Mouse (Mus musculus) forebrain, embryonic 12.5 days (tissue): ENCODE data around the gene Gstt3. TPM values are rescaled to one million over a fixed set of nuclear protein-coding genes. Genes with fewer than 3 reads are reported as not detected.

ENCODE experiments used
- ATAC-seq: fragments of 200-750 bp; cut with Nextera tagmentation; 2 replicates; pipeline ENCODE4 v1.8.0; 2017; ENCODE audit warnings: moderate TSS enrichment; ENCODE audit not compliant: low FRiP score
- H3K27ac ChIP-seq: fragments of 300-500 bp; sonication (generic); 2 replicates; pipeline ENCODE4 v1.5.1; 2016; ENCODE audit warnings: mild to moderate bottlenecking
- H3K27me3 ChIP-seq: fragments of 300-500 bp; sonication (generic); 2 replicates; pipeline ENCODE4 v1.6.1; 2016; ENCODE audit warnings: mild to moderate bottlenecking
- H3K36me3 ChIP-seq: fragments of 300-500 bp; sonication (generic); replicated peaks from 2 replicates; pipeline ENCODE4 v1.6.1; 2016; ENCODE audit warnings: mild to moderate bottlenecking
- H3K4me1 ChIP-seq: fragments of 300-500 bp; sonication (generic); 2 replicates; pipeline ENCODE4 v1.6.1; 2016
- H3K4me2 ChIP-seq: fragments of 300-500 bp; sonication (generic); 2 replicates; pipeline ENCODE4 v1.6.1; 2016; ENCODE audit warnings: mild to moderate bottlenecking, moderate library complexity
- H3K4me3 ChIP-seq: fragments of 300-500 bp; sonication (generic); replicated peaks from 2 replicates; pipeline ENCODE4 v1.5.1; 2016; ENCODE audit warnings: mild to moderate bottlenecking
- H3K9ac ChIP-seq: fragments of 300-500 bp; sonication (generic); 2 replicates; pipeline ENCODE4 v1.6.1; 2016; ENCODE audit warnings: mild to moderate bottlenecking
- H3K9me3 ChIP-seq: fragments of 300-500 bp; sonication (generic); 2 replicates; pipeline ENCODE4 v1.6.1; 2016
- WGBS: fragments of 180-500 bp; shearing (Covaris S2); methylation state at CpG from one replicate; pipeline ENCODE4 v1.1.7; 2016; 5-methylcytosine and 5-hydroxymethylcytosine counted together
- polyA plus RNA-seq: library from polyadenylated mRNA; unstranded; fragments of >200 nt; fragmentation: Nextera tagmentation; extraction: Ambion mirVana; gene quantifications from 2 replicates; pipeline ENCODE4 v1.2.1, GENCODE M21; 2016

The Gstt3 gene
- 1.5 and 2.1 TPM in 2 replicates for polyA plus RNA-seq

DNA sequence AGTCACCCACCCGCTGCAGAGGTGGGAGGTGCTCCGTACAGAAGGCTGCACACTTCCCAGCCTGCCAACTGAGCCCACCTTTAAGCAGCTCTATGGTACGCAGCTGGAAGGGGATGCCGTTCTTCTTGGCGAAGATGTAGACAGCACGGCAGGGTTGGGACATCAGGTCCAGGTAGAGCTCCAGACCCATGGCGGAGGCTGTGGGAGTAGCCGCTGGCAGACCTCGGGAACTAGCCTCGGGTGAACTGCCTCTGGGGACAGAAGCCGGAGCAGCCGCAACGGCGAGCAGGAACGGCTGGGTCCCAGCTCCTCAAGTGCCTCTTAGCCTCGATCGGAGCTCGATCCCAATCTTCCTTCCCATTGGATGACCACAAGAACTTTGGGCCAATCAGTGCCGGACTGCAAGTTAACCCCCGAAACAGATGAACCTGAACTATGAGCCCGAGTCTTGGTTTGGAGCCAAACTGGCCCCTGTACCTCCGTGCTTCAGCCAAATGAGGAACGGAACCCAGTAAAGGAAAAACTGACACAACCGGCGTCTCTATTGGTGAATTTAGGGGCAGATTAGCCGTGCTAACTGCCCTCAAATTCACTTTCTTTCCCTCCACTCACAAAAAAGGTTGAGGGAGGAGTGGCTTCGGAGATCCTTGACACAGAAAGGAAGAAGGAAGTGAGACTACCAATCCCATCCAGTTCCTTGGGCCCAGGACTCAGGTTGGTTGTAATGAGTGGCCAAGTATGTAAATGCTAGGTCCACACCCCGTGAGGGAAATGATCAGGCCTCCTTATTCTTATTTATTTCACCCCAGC is at the start of gene Gstt3, which contains the start of gene Gm20441:
Gene Gstt3 (minus strand): TSS at position 646 of the 810 bp plus-strand sequence.
Gene Gm20441 (minus strand): TSS at position 186 of the 810 bp plus-strand sequence.
- Histone ChIP-seq H3K9ac (peak within 1 kb of the TSS; percentile 46), H3K4me2 (peak within 1 kb of the TSS; percentile 72), H3K9me3 (no peaks in the 10 kb centered on the region), H3K27ac (no peak within 1 kb of the TSS), H3K4me3 (peak within 1 kb of the TSS; percentile 36), H3K4me1 (peaks cover 18% of the 10 kb centered on the region), H3K27me3 (peaks cover 59% of the 10 kb centered on the region), H3K36me3 (no peaks in the 10 kb centered on the region)
- no peak; the same call in 1 of the 2 replicates for ATAC-seq
- WGBS = 2% methylated on average over 28 of the region's 28 CpGs

GRCm38 (mm10) chr10:75830275-75830670 is 49.1 kb upstream of the Gstt3 start:
- Histone ChIP-seq H3K9ac (no peak overlapping the region), H3K4me1 (peaks cover 19% of the 10 kb centered on the region), H3K36me3 (no peaks in the 10 kb centered on the region), H3K9me3 (no peaks in the 10 kb centered on the region), H3K4me3 (no peak overlapping the region), H3K27ac (no peak overlapping the region), H3K27me3 (peaks cover 35% of the 10 kb centered on the region), H3K4me2 (no peak overlapping the region)
- ATAC-seq = no peak
- WGBS = 80% methylated on average over 2 of the region's 2 CpGs

- Histone ChIP-seq H3K4me1 (peaks cover 15% of the 10 kb centered on the region), H3K4me3 (no peak overlapping the region), H3K27me3 (peaks cover 30% of the 10 kb centered on the region), H3K9ac (no peak overlapping the region), H3K27ac (no peak overlapping the region), H3K9me3 (no peaks in the 10 kb centered on the region), H3K36me3 (no peaks in the 10 kb centered on the region), H3K4me2 (no peak overlapping the region)
- 88% methylated on average over 2 of the region's 2 CpGs for WGBS
- no peak for ATAC-seq
Measured at GRCm38 (mm10) chr10:75829529-75830274, 48.5 kb upstream of the Gstt3 start.

DNA sequence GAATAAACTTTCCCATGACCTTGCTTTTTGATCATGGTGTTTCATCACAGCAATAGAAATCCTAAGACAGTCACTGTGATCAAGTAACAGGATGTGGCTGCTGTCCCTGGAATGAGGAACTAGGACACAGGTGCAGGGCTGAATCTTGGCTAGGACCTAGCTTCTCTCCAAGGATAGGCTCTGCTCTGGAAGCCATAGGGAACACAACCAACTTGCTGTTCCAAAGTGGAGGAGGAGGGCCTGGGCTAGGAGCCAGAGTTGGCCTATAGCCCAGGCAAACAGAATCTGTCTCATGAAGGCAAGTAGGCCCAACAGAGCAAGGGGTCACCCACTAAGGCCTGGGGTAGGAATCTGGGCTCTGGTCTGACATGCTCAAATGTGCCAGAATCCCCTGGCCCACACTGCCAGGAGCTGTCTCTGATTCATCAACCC is 47.3 kb upstream of the Gstt3 start:
- Histone ChIP-seq H3K9me3 (no peaks in the 10 kb centered on the region), H3K4me2 (no peak overlapping the region), H3K27ac (no peak overlapping the region), H3K4me1 (peaks cover 4% of the 10 kb centered on the region), H3K4me3 (no peak overlapping the region), H3K9ac (no peak overlapping the region), H3K27me3 (peaks cover 18% of the 10 kb centered on the region), H3K36me3 (no peaks in the 10 kb centered on the region)
- no peak for ATAC-seq

DNA sequence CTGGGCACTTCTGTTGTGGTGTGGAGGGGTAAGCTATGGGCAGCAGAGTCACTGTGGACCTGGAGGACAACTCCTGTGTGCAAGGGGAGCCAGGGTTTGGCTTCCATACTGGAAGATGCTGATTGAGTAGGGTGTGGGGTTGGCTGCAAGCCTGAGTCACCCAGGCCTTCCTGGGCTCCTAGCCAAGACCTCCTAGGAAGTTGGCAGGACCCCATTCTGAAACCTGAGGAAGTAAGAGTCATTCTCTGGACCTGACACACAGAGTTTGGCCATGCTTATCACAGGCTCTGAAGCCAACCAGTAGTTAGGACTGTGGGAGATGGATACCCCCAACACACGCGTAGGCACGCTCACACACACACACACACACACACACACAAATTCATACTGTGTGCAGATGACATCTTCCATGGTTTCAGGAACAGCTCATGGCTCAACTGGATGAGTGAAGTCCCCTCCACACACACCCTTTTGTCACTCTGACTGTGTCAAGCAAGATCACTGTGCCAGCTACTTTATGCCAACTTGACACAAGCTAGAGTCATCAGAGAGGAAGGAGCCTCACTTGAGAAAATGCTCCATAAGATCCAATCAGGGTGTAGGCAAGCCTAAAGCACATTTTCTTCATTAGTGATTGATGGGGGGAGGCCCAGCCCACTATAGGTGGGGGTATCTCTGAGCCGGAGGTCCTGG is 46.6 kb upstream of the Gstt3 start:
- Histone ChIP-seq H3K27me3 (peaks cover 11% of the 10 kb centered on the region), H3K36me3 (no peaks in the 10 kb centered on the region), H3K9ac (no peak overlapping the region), H3K4me2 (no peak overlapping the region), H3K4me1 (no peaks in the 10 kb centered on the region), H3K4me3 (no peak overlapping the region), H3K27ac (no peak overlapping the region), H3K9me3 (0 out of 2 replicates have a peak, but pooled peaks cover 3% of the 10 kb centered on the region)
- WGBS = 90% methylated on average over 4 of the region's 4 CpGs
- ATAC-seq = no peak

DNA sequence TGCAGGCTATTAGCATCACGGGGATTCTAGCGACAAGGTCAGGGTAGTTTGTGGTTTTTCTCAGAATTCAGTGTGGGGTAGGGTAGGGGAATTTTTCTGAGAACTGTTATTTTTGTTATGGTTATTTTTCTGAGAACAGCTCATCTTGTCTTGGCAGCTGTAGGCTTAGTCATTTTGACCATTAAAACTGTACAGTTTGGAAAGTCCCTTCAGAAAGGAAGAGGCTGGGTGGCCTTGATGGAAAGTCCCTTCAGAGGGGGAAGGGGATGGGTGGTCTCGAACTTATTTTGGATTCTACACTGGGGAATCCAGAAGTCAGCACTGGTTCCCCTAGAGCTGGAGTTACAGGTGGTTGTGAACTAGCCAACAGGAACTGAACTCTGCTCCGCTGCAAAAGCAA is 43.3 kb upstream of the Gstt3 start:
- Histone ChIP-seq H3K36me3 (no peaks in the 10 kb centered on the region), H3K9ac (no peak overlapping the region), H3K4me3 (no peak overlapping the region), H3K4me2 (no peak overlapping the region), H3K4me1 (no peaks in the 10 kb centered on the region), H3K27ac (no peak overlapping the region), H3K9me3 (0 out of 2 replicates have a peak, but pooled peaks cover 3% of the 10 kb centered on the region), H3K27me3 (no peaks in the 10 kb centered on the region)
- WGBS = 87% methylated on average over 4 of the region's 4 CpGs
- ATAC-seq = no peak

- no peak overlapping the region for H3K27ac ChIP-seq
- H3K36me3 ChIP-seq = no peaks in the 10 kb centered on the region
- 0 out of 2 replicates have a peak, but pooled peaks cover 3% of the 10 kb centered on the region for H3K9me3 ChIP-seq
- H3K4me1 ChIP-seq = no peaks in the 10 kb centered on the region
- no peak overlapping the region for H3K4me2 ChIP-seq
- ATAC-seq = no peak
- H3K4me3 ChIP-seq = no peak overlapping the region
- H3K9ac ChIP-seq = no peak overlapping the region
- no peaks in the 10 kb centered on the region for H3K27me3 ChIP-seq
- 86% methylated on average over 1 of the region's 1 CpGs for WGBS
Measured at GRCm38 (mm10) chr10:75823782-75824181, 42.6 kb upstream of the Gstt3 start.

- ATAC-seq = no peak
- Histone ChIP-seq H3K27ac (no peak within 1 kb of the TSS), H3K36me3 (no peaks in the 10 kb centered on the region), H3K9ac (no peak within 1 kb of the TSS), H3K4me3 (no peak within 1 kb of the TSS), H3K4me2 (no peak within 1 kb of the TSS), H3K27me3 (no peaks in the 10 kb centered on the region), H3K9me3 (0 out of 2 replicates have a peak, but pooled peaks cover 3% of the 10 kb centered on the region), H3K4me1 (no peaks in the 10 kb centered on the region)
- 87% methylated on average over 2 of the region's 2 CpGs for WGBS
Measured at GRCm38 (mm10) chr10:75822443-75822842, 41.2 kb upstream of the Gstt3 start, which contains the start of gene Gstt4. Gene Gstt4 (minus strand): TSS chr10:75822543.

DNA sequence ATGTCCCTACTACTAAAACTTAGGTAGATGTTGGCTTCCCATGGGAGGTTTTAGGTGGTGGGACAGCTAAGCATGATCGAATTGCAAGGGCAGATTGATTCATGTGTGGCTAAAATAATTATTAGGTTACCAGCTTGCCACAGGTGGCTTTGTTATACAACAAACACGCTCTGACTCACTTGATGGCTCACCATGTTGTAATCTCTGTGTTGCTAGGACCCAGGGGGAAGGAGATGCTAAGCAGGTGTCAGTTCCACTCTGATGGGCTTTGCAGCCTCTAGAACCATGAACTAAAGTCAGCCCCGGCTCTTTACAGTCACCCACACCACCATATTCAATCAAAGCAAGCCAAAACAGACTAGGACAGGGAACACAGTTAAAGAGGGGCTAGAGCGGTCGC is 38.7 kb upstream of the Gstt3 start:
- Histone ChIP-seq H3K4me2 (no peak overlapping the region), H3K27me3 (no peaks in the 10 kb centered on the region), H3K27ac (no peak overlapping the region), H3K4me3 (no peak overlapping the region), H3K9me3 (0 out of 2 replicates have a peak, but pooled peaks cover 3% of the 10 kb centered on the region), H3K9ac (no peak overlapping the region), H3K4me1 (no peaks in the 10 kb centered on the region), H3K36me3 (no peaks in the 10 kb centered on the region)
- WGBS = 89% methylated on average over 5 of the region's 5 CpGs
- no peak for ATAC-seq

DNA sequence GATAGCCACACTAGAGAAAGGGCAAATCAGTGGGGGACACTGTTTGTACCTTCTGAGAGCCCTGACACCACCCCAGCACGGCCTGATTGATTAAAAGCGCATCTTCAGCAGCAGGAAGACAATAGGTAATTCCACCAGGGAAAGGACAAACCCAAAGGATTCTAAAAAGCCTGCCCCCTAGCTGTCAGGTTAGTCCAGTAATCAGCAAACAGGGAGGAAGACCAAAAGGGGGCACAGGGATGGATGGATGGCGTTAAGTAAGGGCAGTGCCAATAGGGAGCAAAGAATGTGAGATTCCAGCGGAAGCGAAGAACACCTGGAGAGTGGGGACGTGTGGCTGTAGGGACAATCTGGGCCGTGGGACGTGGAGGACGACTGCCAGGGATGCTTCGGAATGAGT is 37.4 kb upstream of the Gstt3 start:
- ATAC-seq = no peak
- 59% methylated on average over 10 of the region's 10 CpGs for WGBS
- no peak overlapping the region for H3K4me2 ChIP-seq
- H3K9me3 ChIP-seq = 0 out of 2 replicates have a peak, but pooled peaks cover 3% of the 10 kb centered on the region
- H3K9ac ChIP-seq = no peak overlapping the region
- H3K4me3 ChIP-seq = no peak overlapping the region
- no peaks in the 10 kb centered on the region for H3K36me3 ChIP-seq
- no peak overlapping the region for H3K27ac ChIP-seq
- no peaks in the 10 kb centered on the region for H3K27me3 ChIP-seq
- H3K4me1 ChIP-seq = no peaks in the 10 kb centered on the region

DNA sequence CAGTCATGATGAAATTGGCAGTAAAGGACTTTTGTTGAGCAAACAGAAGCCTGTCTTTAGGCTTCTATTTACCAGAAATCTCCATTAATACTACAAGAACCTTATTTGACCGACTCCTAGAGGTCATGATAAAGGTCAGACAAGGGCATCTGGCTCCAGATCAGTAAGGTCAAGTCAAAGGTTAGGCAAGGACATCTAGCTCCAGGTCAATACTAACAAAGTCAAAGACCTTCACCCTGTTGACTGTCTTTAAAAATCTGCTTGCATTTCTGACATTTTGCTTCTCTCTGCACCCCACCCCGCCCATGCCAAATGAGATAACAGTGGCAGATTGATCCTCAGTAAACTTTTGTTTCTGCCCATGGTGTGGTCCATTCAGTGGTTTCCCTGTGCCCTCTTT is 23.0 kb upstream of the Gstt3 start:
- Histone ChIP-seq H3K9ac (no peak overlapping the region), H3K4me3 (no peak overlapping the region), H3K9me3 (0 out of 2 replicates have a peak, but pooled peaks cover 2% of the 10 kb centered on the region), H3K36me3 (no peaks in the 10 kb centered on the region), H3K4me1 (no peaks in the 10 kb centered on the region), H3K4me2 (no peak overlapping the region), H3K27ac (no peak overlapping the region), H3K27me3 (no peaks in the 10 kb centered on the region)
- WGBS = 81% methylated on average over 2 of the region's 2 CpGs
- no peak for ATAC-seq

DNA sequence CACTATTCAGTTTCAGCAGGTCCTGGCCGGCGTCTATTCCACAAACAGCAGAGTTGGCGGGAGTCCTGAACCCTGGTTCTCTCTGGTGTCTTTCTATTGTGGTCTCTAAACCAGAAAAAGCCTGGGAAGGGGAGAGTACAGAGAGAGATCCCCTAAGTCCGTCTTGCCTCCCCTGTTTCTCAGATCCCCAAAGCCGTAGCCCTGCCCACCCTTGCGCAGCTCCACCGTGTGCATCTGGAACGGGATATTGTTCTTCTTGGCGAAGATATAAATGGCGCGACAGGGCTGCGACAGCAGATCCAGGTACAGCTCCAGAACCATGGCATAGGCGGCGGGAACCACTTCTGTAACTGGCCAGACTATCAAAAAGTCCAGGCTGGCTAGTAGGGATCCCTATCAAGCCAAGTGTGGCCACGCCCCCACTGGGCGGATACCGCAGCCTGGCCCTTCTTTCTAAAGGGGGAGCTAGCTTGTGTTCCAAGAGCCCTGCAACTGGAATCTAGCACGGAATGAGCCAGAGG is 17.0 kb upstream of the Gstt3 start, which contains the start of gene Gstt1:
Gene Gstt1 (minus strand): TSS at position 409 of the 521 bp plus-strand sequence.
- Histone ChIP-seq H3K36me3 (no peaks in the 10 kb centered on the region), H3K4me2 (peak within 1 kb of the TSS; percentile 74), H3K9me3 (no peaks in the 10 kb centered on the region), H3K4me3 (peak within 1 kb of the TSS; percentile 44), H3K4me1 (peaks cover 21% of the 10 kb centered on the region), H3K27ac (no peak within 1 kb of the TSS), H3K9ac (peak within 1 kb of the TSS; percentile 47), H3K27me3 (peaks cover 23% of the 10 kb centered on the region)
- 0 out of 2 replicates have a peak, but pooled peaks have one; percentile 44 for ATAC-seq
- 2% methylated on average over 18 of the region's 18 CpGs for WGBS
